Mouse (Mus musculus): ENCODE data around the gene Hist1h4j. TPM values are rescaled to one million over a fixed set of nuclear protein-coding genes. Genes with fewer than 3 reads are reported as not detected.
"Not testable (repeated sequence)": the region's sequence is repeated elsewhere in the genome, so short reads cannot be mapped to it uniquely, and the experiment has no call there.

Gene Hist1h4j
- total and polyA plus RNA-seq, 3 experiments = 1.8 to 936 (median 27.8) TPM

DNA sequence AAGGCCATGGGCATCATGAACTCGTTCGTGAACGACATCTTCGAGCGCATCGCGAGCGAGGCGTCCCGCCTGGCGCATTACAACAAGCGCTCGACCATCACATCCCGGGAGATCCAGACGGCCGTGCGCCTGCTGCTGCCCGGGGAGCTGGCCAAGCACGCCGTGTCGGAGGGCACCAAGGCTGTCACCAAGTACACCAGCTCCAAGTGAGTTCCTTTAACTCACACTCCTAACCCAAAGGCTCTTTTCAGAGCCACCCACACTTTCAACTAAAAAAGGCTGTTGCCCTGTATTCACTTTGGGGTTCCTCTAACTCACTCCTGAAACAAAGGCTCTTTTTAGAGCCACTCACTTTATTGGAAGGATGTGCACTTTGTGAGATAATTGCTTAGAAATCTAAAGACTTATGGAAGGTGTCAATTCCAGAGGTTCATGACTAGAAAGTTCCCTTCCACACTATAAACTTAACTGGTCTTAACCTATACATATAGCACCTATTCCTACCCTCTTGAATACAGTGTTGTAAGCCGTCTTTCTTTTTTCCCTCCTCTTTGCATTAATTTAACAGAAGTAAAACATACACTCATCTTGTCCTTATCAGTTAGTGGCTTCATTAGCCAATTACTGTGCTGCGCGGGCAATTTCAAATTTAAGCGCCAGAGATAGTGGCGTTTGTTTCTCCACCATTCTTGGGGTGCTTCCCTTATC, 19.6 kb downstream of the Hist1h4j start:
- TF ChIP-seq NELFE (IDR thresholded peaks at IDR 0.05; ENCODE audit: low read depth, low read length) (peak; percentile 73; the same call in 1 of the 2 replicates), NRF1 (IDR thresholded peaks at IDR 0.05; ENCODE audit: low read depth, low read length) (peak; percentile 35; the same call in 1 of the 2 replicates), E2F4 (IDR thresholded peaks at IDR 0.05; ENCODE audit: insufficient replicate concordance, low read depth, low read length) (peak; percentile 96), POLR2A (IDR thresholded peaks at IDR 0.05; ENCODE audit: low read depth, low read length) (peak; percentile 87), UBTF (IDR thresholded peaks at IDR 0.05; ENCODE audit: low read depth, low read length) (peak; percentile 49; the same call in 1 of the 2 replicates), ZMIZ1 (IDR thresholded peaks at IDR 0.05; ENCODE audit: low read depth, low read length) (peak; percentile 96), POLR2AphosphoS2 (IDR thresholded peaks at IDR 0.05; ENCODE audit: low read depth, low read length) (peak; percentile 99), SIN3A (IDR thresholded peaks at IDR 0.05; ENCODE audit: low read length) (peak; percentile 89), CHD1 (IDR thresholded peaks at IDR 0.05; ENCODE audit: low read depth, low read length) (peak; percentile 48; the same call in 1 of the 2 replicates), TBP (conservative IDR thresholded peaks at IDR 0.05; ENCODE audit: low read depth, low read length) (0 out of 2 replicates have a peak, but pooled peaks have one; percentile 35), CHD2 (IDR thresholded peaks at IDR 0.05; ENCODE audit: low read length) (peak; percentile 54)
- in situ Hi-C loops (cut with MboI; ENCODE audit: low pct_ligation_motif_present, low pct_unique_long_range_greater_than_20kb, low sequenced_read_pairs) = not testable (repeated sequence)

DNA sequence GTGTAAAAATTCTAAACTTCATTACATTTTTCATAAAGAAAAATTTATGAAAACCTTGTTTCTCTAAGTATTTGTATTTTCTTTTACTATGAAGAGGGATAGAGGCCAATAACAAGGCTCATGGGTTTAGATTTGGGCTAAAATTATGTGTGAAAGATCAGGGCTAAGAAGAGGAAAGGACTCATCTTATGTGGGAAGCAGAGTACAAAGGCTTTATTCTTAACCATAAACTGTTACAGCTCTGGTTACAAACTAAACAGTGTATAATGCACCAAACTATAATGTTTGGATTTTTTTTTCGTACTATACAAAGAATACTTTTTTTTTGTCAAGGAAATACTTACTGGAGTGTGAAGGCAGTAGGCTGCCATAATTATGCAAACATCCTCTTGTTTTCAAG, 20.8 kb downstream of the Hist1h4j start:
- no peaks in the 10 kb centered on the region for H3K27me3 ChIP-seq (replicated peaks)
- no peak for DNase-seq (ENCODE audit: extremely low read depth)
- no peak overlapping the region for H3K27ac ChIP-seq (ENCODE audit: insufficient read depth, low read depth)
- no peaks in the 10 kb centered on the region for H3K79me2 ChIP-seq (replicated peaks; ENCODE audit: control insufficient read depth, extremely low read depth, insufficient read depth, poor library complexity, severe bottlenecking)
- no peak overlapping the region for H3K4me3 ChIP-seq (replicated peaks in 1 of 3; ENCODE audit: low read depth in 2 of 3, low read length in 2 of 3, poor library complexity in 1 of 3)
- no peaks in the 10 kb centered on the region for H3K9me3 ChIP-seq (replicated peaks; ENCODE audit: low read length)
- in situ Hi-C loops (cut with MboI; ENCODE audit: low pct_ligation_motif_present, low pct_unique_long_range_greater_than_20kb, low sequenced_read_pairs) = no loop called here
- peaks cover 0 to 26% of the 10 kb centered on the region in 2 experiments; a peak in 2 of 4 replicates for H3K4me1 ChIP-seq (ENCODE audit: control insufficient read depth in 1 of 2, insufficient read depth in 2 of 2)
- no peak overlapping the region for H3K9ac ChIP-seq (ENCODE audit: insufficient read depth, low read depth)
- dilution Hi-C loops (cut with MboI; ENCODE audit: extremely low pct_ligation_motif_present, extremely low pct_unique_long_range_greater_than_20kb, low sequenced_read_pairs) = no loop called here
- no peak for TF ChIP-seq MXI1 (IDR thresholded peaks at IDR 0.05; ENCODE audit: low read depth, low read length)
- no peak for TF ChIP-seq CHD2 (IDR thresholded peaks at IDR 0.05; ENCODE audit: low read length)
- no peak for TF ChIP-seq MYC (IDR thresholded peaks at IDR 0.05; ENCODE audit: low read depth, low read length)
- TF ChIP-seq ZMIZ1 (IDR thresholded peaks at IDR 0.05; ENCODE audit: low read depth, low read length) = 0 out of 2 replicates have a peak, but pooled peaks have one; percentile 31
- no peak for TF ChIP-seq HCFC1 (IDR thresholded peaks at IDR 0.05; ENCODE audit: low read depth, low read length)
- TF ChIP-seq NELFE (IDR thresholded peaks at IDR 0.05; ENCODE audit: low read depth, low read length) = no peak
- TF ChIP-seq MAX (IDR thresholded peaks at IDR 0.05; ENCODE audit: low read length) = no peak
- TF ChIP-seq JUN (IDR thresholded peaks at IDR 0.05; ENCODE audit: insufficient read depth, low read depth, low read length) = no peak
- TF ChIP-seq UBTF (IDR thresholded peaks at IDR 0.05; ENCODE audit: low read depth, low read length) = no peak
- TF ChIP-seq MAFK (IDR thresholded peaks at IDR 0.05; ENCODE audit: insufficient replicate concordance, low read length) = no peak
- no peak for TF ChIP-seq EP300 (IDR thresholded peaks at IDR 0.05; ENCODE audit: low read length)
- no peak for TF ChIP-seq USF1 (IDR thresholded peaks at IDR 0.05; ENCODE audit: low read depth, low read length)
- no peak for TF ChIP-seq ZKSCAN1 (IDR thresholded peaks at IDR 0.05; ENCODE audit: borderline replicate concordance, low read depth, low read length)
- peak; percentile 61; the same call in 1 of the 2 replicates for TF ChIP-seq TBP (conservative IDR thresholded peaks at IDR 0.05; ENCODE audit: low read depth, low read length)
- no peak for TF ChIP-seq E2F4 (IDR thresholded peaks at IDR 0.05; ENCODE audit: insufficient replicate concordance, low read depth, low read length)
- TF ChIP-seq SMC3 (IDR thresholded peaks at IDR 0.05; ENCODE audit: low read depth, low read length) = no peak
- TF ChIP-seq TCF12 (IDR thresholded peaks at IDR 0.05; ENCODE audit: low read depth, low read length) = no peak
- TF ChIP-seq BHLHE40 (IDR thresholded peaks at IDR 0.05; ENCODE audit: low read depth, low read length) = no peak
- no peak for TF ChIP-seq POLR2AphosphoS2 (IDR thresholded peaks at IDR 0.05; ENCODE audit: low read depth, low read length)
- TF ChIP-seq GABPA (IDR thresholded peaks at IDR 0.05; ENCODE audit: insufficient replicate concordance, low read depth, low read length) = no peak
- no peak for TF ChIP-seq ETS1 (conservative IDR thresholded peaks at IDR 0.05; ENCODE audit: low read depth, low read length)
- TF ChIP-seq ZNF384 (IDR thresholded peaks at IDR 0.05; ENCODE audit: low read depth, low read length) = peak; percentile 12; the same call in 1 of the 2 replicates
- no peak for TF ChIP-seq MAZ (IDR thresholded peaks at IDR 0.05; ENCODE audit: low read depth, low read length)
- H3K4me2 ChIP-seq (ENCODE audit: insufficient read depth, low read depth, poor library complexity, severe bottlenecking) = no peak overlapping the region
- H3K36me3 ChIP-seq (replicated peaks in 1 of 2; ENCODE audit: control insufficient read depth in 1 of 2, insufficient read depth in 1 of 2, low read length in 1 of 2) = no peaks in the 10 kb centered on the region

More for the DNA sequence above, 19.6 kb downstream of the Hist1h4j start:
- H3K4me2 ChIP-seq (ENCODE audit: insufficient read depth, low read depth, poor library complexity, severe bottlenecking) = peak overlapping the region; percentile 32; the same call in 1 of the 2 replicates
- H3K36me3 ChIP-seq (replicated peaks in 1 of 2; ENCODE audit: control insufficient read depth in 1 of 2, insufficient read depth in 1 of 2, low read length in 1 of 2); H3K79me2 ChIP-seq (replicated peaks; ENCODE audit: control insufficient read depth, extremely low read depth, insufficient read depth, poor library complexity, severe bottlenecking); dilution Hi-C loops (cut with MboI; ENCODE audit: extremely low pct_ligation_motif_present, extremely low pct_unique_long_range_greater_than_20kb, low sequenced_read_pairs); H3K9me3 ChIP-seq (replicated peaks; ENCODE audit: low read length); H3K27me3 ChIP-seq (replicated peaks): not testable (repeated sequence)
- peaks cover 0 to 26% of the 10 kb centered on the region in 2 experiments; a peak in 2 of 4 replicates for H3K4me1 ChIP-seq (ENCODE audit: control insufficient read depth in 1 of 2, insufficient read depth in 2 of 2)
- peak overlapping the region; percentile 82 for H3K9ac ChIP-seq (ENCODE audit: insufficient read depth, low read depth)
- peak overlapping the region; percentile 75 for H3K27ac ChIP-seq (ENCODE audit: insufficient read depth, low read depth)
- peak overlapping the region; percentile 17 to 38 (median 36) for H3K4me3 ChIP-seq (replicated peaks in 1 of 3; ENCODE audit: low read depth in 2 of 3, low read length in 2 of 3, poor library complexity in 1 of 3)
- DNase-seq (ENCODE audit: extremely low read depth) = peak; percentile 65

All from CH12.LX (cell line).